Comparison of ENCODE assay signal across 15 mouse cellular contexts in the genomic region with DNA sequence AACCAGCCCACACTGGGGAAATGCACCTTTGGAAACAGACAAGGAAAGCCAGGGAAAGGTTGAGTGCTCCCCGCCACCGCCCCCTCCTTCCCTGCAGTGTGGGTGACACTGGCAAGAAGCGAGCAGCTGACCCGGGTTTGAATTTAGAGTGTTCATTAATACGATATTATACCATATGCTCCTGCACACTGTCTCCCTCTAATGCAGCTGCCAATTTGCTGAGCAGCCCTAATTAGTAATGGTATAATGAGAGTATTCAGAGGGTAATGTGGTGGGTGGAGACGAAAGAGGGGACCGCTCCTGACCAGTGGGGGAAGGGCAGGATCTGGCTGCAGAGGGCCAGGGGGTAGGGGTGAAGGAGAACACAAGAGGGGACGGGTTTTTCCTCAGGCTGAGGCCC.
A peak's percentile ranks its signal among the peaks of the same experiment; 100 is the strongest.
DNase-seq lines count a peak whose midpoint lies in the region; ATAC-seq and TF ChIP-seq lines count a peak whose summit lies in the region.
"Had no signal": no experiment of that assay in that cellular context is flagged by ENCODE, and none has a peak within 500 bp of the region (broad histone marks: within the 10 kb centered on the region; RNA-seq: fewer than 3 reads in every experiment).

No protein-coding gene starts in this region.

- no peak overlapping the region for H3K9ac ChIP-seq in forebrain, embryonic 11.5 days (ENCODE audit: low read length)
- 0 out of 2 replicates have a peak overlapping the region, but pooled peaks have one; percentile 10 for H3K9ac ChIP-seq in hindbrain, embryonic 13.5 days
- H3K9ac ChIP-seq in midbrain, postnatal 0 days (replicated peaks; ENCODE audit: low read length, poor library complexity, severe bottlenecking): no peak overlapping the region
- H3K9ac ChIP-seq: stomach, embryonic 15.5 days had no signal

- no peak for TF ChIP-seq CTCF in kidney, adult 2 months (conservative IDR thresholded peaks at IDR 0.05; ENCODE audit: insufficient read depth, insufficient read length, low read depth, low read length)
- no peak for TF ChIP-seq CTCF in midbrain, postnatal 0 days (IDR thresholded peaks at IDR 0.05)

- no peak for TF ChIP-seq POLR2A in kidney, adult 2 months (IDR thresholded peaks at IDR 0.05; ENCODE audit: low read depth, low read length)

- no peaks in the 10 kb centered on the region for H3K27me3 ChIP-seq in kidney, adult 2 months (replicated peaks; ENCODE audit: control insufficient read depth, insufficient read depth, low read length)
- H3K27me3 ChIP-seq in forebrain, embryonic 11.5 days (ENCODE audit: control insufficient read depth, insufficient read depth, low read length): peaks cover 20% of the 10 kb centered on the region; the same call in 1 of the 2 replicates
- peaks cover 37% of the 10 kb centered on the region for H3K27me3 ChIP-seq in hindbrain, embryonic 13.5 days
- H3K27me3 ChIP-seq in midbrain, postnatal 0 days (ENCODE audit: insufficient read depth, low read length): peaks cover 8% of the 10 kb centered on the region; the same call in 1 of the 2 replicates

- no peak overlapping the region for H3K27ac ChIP-seq in kidney, adult 2 months (ENCODE audit: insufficient read depth, low read depth, low read length)
- H3K27ac ChIP-seq in forebrain, embryonic 11.5 days (ENCODE audit: low read depth, low read length): no peak overlapping the region
- peak overlapping the region; percentile 73 for H3K27ac ChIP-seq in hindbrain, embryonic 13.5 days
- no peak overlapping the region for H3K27ac ChIP-seq in midbrain, postnatal 0 days (ENCODE audit: low read depth, low read length)
- H3K27ac ChIP-seq: stomach, embryonic 15.5 days had no signal

- ATAC-seq in forebrain, embryonic 11.5 days (replicated peaks; ENCODE audit: low FRiP score): peak; percentile 86
- peak; percentile 47 for ATAC-seq in hindbrain, embryonic 13.5 days (ENCODE audit: low FRiP score)
- 0 out of 2 replicates have a peak, but pooled peaks have one; percentile 44 for ATAC-seq in midbrain, postnatal 0 days (ENCODE audit: low FRiP score)

- H3K36me3 ChIP-seq in kidney, adult 2 months (ENCODE audit: control insufficient read depth, insufficient read depth, low read length): no peaks in the 10 kb centered on the region
- H3K36me3 ChIP-seq in forebrain, embryonic 11.5 days (ENCODE audit: control insufficient read depth, insufficient read depth, low read length): no peaks in the 10 kb centered on the region
- H3K36me3 ChIP-seq in hindbrain, embryonic 13.5 days: no peaks in the 10 kb centered on the region
- no peaks in the 10 kb centered on the region for H3K36me3 ChIP-seq in midbrain, postnatal 0 days (ENCODE audit: insufficient read depth, low read length)
- H3K36me3 ChIP-seq: G1E; stomach, embryonic 15.5 days had no signal

- H3K9me3 ChIP-seq in forebrain, embryonic 11.5 days (ENCODE audit: control insufficient read depth, low read length): no peaks in the 10 kb centered on the region
- no peaks in the 10 kb centered on the region for H3K9me3 ChIP-seq in hindbrain, embryonic 13.5 days
- H3K9me3 ChIP-seq in midbrain, postnatal 0 days (ENCODE audit: low read length): no peaks in the 10 kb centered on the region
- H3K9me3 ChIP-seq: G1E; megakaryocyte, embryonic 14.5 days; stomach, embryonic 15.5 days had no signal

- H3K4me2 ChIP-seq in forebrain, embryonic 11.5 days (ENCODE audit: low read depth, low read length, severe bottlenecking): no peak overlapping the region
- H3K4me2 ChIP-seq in hindbrain, embryonic 13.5 days: no peak overlapping the region
- no peak overlapping the region for H3K4me2 ChIP-seq in midbrain, postnatal 0 days (ENCODE audit: low read depth, low read length, poor library complexity, severe bottlenecking)
- H3K4me2 ChIP-seq: stomach, embryonic 15.5 days had no signal

- H3K4me3 ChIP-seq in kidney, adult 2 months (ENCODE audit: insufficient read depth, low read depth, low read length): no peak overlapping the region
- H3K4me3 ChIP-seq in forebrain, embryonic 11.5 days (ENCODE audit: low read depth, low read length): no peak overlapping the region
- no peak overlapping the region for H3K4me3 ChIP-seq in hindbrain, embryonic 13.5 days
- no peak overlapping the region for H3K4me3 ChIP-seq in midbrain, postnatal 0 days (ENCODE audit: low read depth, low read length)
- H3K4me3 ChIP-seq: megakaryocyte, embryonic 14.5 days; stomach, embryonic 15.5 days had no signal

- H3K4me1 ChIP-seq in kidney, adult 2 months (ENCODE audit: control insufficient read depth, insufficient read depth, low read length): no peaks in the 10 kb centered on the region
- peaks cover 18% of the 10 kb centered on the region; the same call in 1 of the 2 replicates for H3K4me1 ChIP-seq in forebrain, embryonic 11.5 days (replicated peaks; ENCODE audit: control insufficient read depth, insufficient read depth, low read length)
- peaks cover 49% of the 10 kb centered on the region for H3K4me1 ChIP-seq in hindbrain, embryonic 13.5 days (replicated peaks)
- H3K4me1 ChIP-seq in midbrain, postnatal 0 days (ENCODE audit: insufficient read depth, low read length): peaks cover 11% of the 10 kb centered on the region; the same call in 1 of the 2 replicates
- H3K4me1 ChIP-seq: megakaryocyte, embryonic 14.5 days; stomach, embryonic 15.5 days had no signal

- DNase-seq in kidney, adult 2 months: peak; percentile 27
- DNase-seq in kidney, postnatal 36 days: no peak
- DNase-seq in forebrain, embryonic 11.5 days (ENCODE audit: low spot score): peak; percentile 68
- DNase-seq in midbrain, postnatal 0 days (ENCODE audit: low spot score): peak; percentile 54
- no peak for DNase-seq in urinary bladder, postnatal 4 days (ENCODE audit: low spot score in 2 of 2)
- no peak for DNase-seq in ovary, postnatal 36 days (ENCODE audit: low spot score)
- no peak for DNase-seq in urinary bladder, adult 18-20 months (ENCODE audit: low spot score in 2 of 2)
- DNase-seq: cerebellum, adult 18-20 months; heart, adult 18-20 months; kidney, adult 8-10 months; right cerebral cortex, postnatal 4 days had no signal

- WGBS in kidney, adult 2 months: 58% methylated on average over 8 of the region's 8 CpGs
- WGBS in forebrain, embryonic 11.5 days: 13% methylated on average over 8 of the region's 8 CpGs
- 9% methylated on average over 8 of the region's 8 CpGs for WGBS in hindbrain, embryonic 13.5 days
- WGBS in midbrain, postnatal 0 days: 23% methylated on average over 8 of the region's 8 CpGs

Comparison
In these comparisons a context has a peak if more than half of its experiments do, and no peak if none do; other contexts are left out.
1. DNase-seq: peak in kidney, adult 2 months (single experiment), forebrain, embryonic 11.5 days (single experiment) and midbrain, postnatal 0 days (single experiment); none in kidney, postnatal 36 days (0 of 2), urinary bladder, postnatal 4 days (0 of 2), ovary, postnatal 36 days (single experiment) and urinary bladder, adult 18-20 months (0 of 2).
2. Peak in every context shown above with its lines, with median percentiles within 50 percentile points of each other: ATAC-seq.